Mouse (Mus musculus): ENCODE measurements around the gene Bhlhe41. TPM values are rescaled to one million over a fixed set of nuclear protein-coding genes. Genes with fewer than 3 reads are reported as not detected.

Bhlhe41 gene
- polyA plus RNA-seq (2016; fragmentation: Nextera tagmentation; extraction: Ambion mirVana), result 2.4 and 2.9 TPM in 2 replicates

DNA sequence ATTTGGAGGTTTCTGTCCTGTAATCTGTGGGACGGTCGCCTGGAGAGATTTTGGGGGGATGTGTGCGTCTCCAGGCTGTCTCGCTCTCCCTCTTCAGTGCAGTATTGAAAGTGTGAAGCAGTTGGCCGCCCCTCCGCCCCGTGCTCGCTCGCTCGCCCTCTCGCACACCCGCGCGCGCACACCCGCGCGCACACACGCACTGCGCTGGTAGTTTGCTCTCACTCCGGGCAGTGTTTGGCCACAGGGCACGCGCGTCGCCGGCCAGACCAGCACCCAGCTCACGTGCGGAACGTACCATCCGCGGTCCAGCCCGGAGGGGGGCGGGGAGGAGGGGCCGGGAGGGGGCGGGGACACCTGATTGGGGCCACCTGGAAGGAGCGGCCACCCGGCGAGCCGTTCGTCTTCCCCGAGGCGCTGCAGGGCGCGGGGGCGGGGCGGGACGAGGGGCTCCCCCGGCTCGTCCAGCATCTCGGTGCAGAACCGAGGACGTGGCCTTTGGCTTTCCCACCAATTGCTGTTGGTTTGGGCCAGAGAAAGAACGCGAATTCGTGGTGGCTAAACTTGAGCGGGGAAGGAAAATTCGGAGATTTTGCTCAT is at the start of gene Bhlhe41:
Bhlhe41 (minus strand) TSS at position 270 of the 597 bp plus-strand sequence.
- peak; percentile 55 for ATAC-seq (ENCODE audit: low FRiP score)
- peaks cover 66% of the 10 kb centered on the region for H3K27me3 ChIP-seq
- peak within 1 kb of the TSS; percentile 60 for H3K9ac ChIP-seq
- peaks cover 28% of the 10 kb centered on the region for H3K4me1 ChIP-seq
- WGBS, result under 1% methylated on average over 57 of the region's 57 CpGs
- H3K36me3 ChIP-seq, result no peaks in the 10 kb centered on the region
- H3K4me2 ChIP-seq (replicated peaks), result peak within 1 kb of the TSS; percentile 96
- no peaks in the 10 kb centered on the region for H3K9me3 ChIP-seq (replicated peaks)
- H3K4me3 ChIP-seq, result peak within 1 kb of the TSS; percentile 61
- peak within 1 kb of the TSS; percentile 19; the same call in 1 of the 2 replicates for H3K27ac ChIP-seq

DNA sequence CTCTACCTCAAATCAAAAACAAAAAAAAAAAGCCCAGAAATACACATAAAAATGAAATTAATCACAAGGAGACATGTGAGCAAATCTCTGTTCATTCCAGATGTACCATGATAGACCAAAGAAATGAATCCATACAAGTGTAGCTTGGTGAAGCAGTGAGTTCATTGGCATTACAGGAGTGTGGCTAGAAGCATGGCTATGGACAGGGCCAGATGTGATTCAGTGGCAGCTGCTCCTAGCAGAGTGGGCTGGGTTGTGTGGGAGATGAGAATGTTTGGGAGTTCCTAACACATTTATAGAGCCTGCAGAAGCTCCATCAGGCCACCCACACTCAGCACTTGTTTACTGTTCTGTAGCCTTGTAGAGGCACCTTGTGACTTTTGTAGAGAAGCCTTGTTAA is 46.9 kb upstream of the Bhlhe41 start:
- Histone ChIP-seq H3K9ac (no peak overlapping the region), H3K36me3 (no peaks in the 10 kb centered on the region), H3K27ac (no peak overlapping the region), H3K4me2 (replicated peaks) (no peak overlapping the region), H3K4me3 (no peak overlapping the region), H3K9me3 (replicated peaks) (no peaks in the 10 kb centered on the region), H3K27me3 (no peaks in the 10 kb centered on the region), H3K4me1 (no peaks in the 10 kb centered on the region)
- no peak for ATAC-seq (ENCODE audit: low FRiP score)

DNA sequence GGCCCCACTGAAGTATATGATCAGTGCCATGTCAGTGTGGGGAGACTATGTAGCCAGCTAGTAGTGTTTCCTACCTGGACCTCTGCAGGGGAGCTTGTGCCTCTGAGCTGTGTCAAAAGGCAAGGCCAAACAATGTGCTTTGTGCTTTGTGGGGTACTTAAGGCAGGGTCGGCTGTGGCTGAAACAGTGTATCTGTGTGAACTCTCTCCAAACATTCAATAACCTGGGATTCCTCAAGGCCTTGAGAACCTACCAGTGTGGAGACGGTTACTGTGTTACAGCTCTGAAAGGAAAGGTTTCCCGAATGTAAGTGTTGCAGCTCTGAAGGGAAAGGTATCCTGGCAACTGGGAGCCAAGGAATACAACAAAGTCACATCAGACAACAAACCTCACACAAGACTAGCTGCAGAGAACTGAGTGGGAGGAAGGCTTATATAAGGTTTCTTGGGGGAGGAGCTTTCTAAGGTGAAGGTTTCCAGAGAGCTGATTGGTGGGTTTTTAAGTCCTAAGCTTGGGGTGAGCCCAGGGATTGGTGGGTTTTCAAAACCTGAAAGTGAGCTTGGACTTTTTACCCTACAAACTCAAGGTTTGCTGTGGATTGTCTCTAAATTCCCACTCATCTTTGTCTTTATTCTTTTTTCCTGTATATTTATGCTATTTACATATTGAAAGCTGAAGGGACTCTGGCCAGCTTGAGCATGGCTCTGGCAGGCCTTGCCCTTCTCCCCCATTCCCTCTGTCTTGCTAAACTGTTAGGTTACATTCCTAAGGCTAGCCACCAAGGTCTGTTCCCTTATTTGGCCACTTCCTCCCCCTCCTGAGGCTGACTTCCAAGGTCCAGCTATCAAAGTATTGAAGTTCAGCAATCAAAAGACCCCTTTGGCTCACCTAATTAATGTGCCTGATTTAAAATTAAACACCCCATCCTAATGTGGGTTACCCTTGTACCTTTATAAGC is 45.4 kb upstream of the Bhlhe41 start:
- no peak overlapping the region for H3K4me2 ChIP-seq (replicated peaks)
- no peak for ATAC-seq (ENCODE audit: low FRiP score)
- no peaks in the 10 kb centered on the region for H3K27me3 ChIP-seq
- H3K36me3 ChIP-seq, result no peaks in the 10 kb centered on the region
- H3K9me3 ChIP-seq (replicated peaks), result no peaks in the 10 kb centered on the region
- no peak overlapping the region for H3K27ac ChIP-seq
- no peak overlapping the region for H3K9ac ChIP-seq
- H3K4me1 ChIP-seq, result no peaks in the 10 kb centered on the region
- no peak overlapping the region for H3K4me3 ChIP-seq
- whole genome bisulfite sequencing, result 71% methylated on average over 3 of the region's 3 CpGs

DNA sequence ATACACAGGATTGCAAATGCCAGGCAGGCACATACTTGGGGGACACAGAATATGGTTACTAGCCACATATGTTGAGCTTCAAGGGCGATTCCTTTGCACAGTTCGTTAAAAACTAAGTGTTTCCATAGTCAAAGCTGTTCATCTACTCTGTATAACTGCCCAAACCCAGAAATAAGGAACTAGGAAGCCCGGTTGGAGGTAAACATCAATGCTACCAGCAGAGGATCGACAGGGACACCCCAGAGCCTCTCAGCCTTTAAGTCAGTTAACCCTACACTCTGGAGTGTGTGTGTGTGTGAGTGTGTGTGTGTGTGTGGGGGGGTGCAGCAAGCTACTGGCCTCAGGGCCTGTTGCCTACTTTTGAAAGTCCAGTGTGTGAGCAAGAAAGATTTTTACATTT is 44.6 kb upstream of the Bhlhe41 start:
- Histone ChIP-seq H3K4me3 (no peak overlapping the region), H3K9ac (no peak overlapping the region), H3K4me1 (no peaks in the 10 kb centered on the region), H3K27ac (no peak overlapping the region), H3K27me3 (no peaks in the 10 kb centered on the region), H3K36me3 (no peaks in the 10 kb centered on the region), H3K9me3 (replicated peaks) (no peaks in the 10 kb centered on the region), H3K4me2 (replicated peaks) (no peak overlapping the region)
- no peak for ATAC-seq (ENCODE audit: low FRiP score)
- 80% methylated on average over 4 of the region's 4 CpGs for WGBS

DNA sequence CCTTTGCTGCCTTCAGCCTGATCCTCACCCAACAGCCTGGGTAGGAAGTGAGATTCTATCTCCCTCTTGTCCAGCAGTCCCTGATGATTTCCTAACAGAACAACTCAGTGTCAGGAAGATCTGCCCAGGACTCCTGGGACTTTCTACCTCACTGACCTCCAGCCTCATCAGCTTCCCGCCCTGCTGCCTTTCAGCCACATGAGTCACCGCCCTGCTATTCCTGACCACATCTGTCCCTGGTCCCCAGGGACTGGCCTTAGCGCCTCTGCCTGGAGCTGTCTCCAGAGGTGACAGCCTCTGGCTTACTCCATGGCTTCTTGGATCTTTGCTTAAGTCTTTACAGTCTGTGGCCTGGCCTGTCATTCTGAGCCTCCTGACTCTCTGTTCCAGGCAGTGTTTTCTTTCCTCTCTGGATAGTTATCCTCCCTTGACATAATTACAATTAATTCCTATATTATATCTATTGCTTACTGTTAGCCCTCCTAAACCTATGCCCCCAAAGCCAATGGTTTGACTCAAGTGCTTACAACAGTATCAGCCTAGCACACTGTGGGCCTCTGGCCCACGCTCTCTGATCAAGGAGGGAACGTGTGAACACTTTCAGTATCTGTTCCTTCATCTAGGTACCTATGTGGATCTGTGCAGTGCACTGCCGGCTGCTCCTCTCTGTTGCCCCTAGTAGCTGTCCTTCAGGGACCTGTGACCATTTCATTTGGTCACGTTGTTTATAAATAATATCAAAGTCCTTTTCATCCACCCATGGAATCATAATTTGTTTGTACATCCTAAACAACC is 40.9 kb upstream of the Bhlhe41 start:
- no peak for ATAC-seq (ENCODE audit: low FRiP score)
- H3K27ac ChIP-seq, result no peak overlapping the region
- H3K4me2 ChIP-seq (replicated peaks), result no peak overlapping the region
- 69% methylated on average over 7 of the region's 7 CpGs for WGBS
- no peaks in the 10 kb centered on the region for H3K27me3 ChIP-seq
- no peak overlapping the region for H3K4me3 ChIP-seq
- H3K36me3 ChIP-seq, result no peaks in the 10 kb centered on the region
- H3K4me1 ChIP-seq, result no peaks in the 10 kb centered on the region
- H3K9ac ChIP-seq, result no peak overlapping the region
- H3K9me3 ChIP-seq (replicated peaks), result no peaks in the 10 kb centered on the region

DNA sequence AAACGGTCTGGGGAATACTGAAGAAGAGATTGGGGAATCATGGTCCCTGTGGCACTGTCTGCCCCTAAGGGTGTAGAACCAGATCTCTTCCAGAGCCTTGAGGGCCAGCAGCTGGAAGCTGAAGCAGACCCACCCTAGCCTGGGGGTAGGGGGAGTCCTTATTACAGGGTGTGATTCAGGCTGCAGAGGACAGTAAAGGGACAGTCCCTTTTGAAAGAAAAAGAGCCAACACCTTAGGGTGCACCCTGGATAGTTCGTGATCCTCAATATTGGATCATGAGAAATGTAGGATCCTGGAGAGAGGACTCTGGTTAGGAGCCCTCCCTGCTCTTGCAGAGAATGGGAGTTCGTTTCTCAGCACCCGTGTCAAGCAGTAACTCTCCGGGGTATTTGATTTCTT is 39.3 kb upstream of the Bhlhe41 start:
- WGBS, result 79% methylated on average over 5 of the region's 5 CpGs
- no peak overlapping the region for H3K4me3 ChIP-seq
- no peaks in the 10 kb centered on the region for H3K4me1 ChIP-seq

DNA sequence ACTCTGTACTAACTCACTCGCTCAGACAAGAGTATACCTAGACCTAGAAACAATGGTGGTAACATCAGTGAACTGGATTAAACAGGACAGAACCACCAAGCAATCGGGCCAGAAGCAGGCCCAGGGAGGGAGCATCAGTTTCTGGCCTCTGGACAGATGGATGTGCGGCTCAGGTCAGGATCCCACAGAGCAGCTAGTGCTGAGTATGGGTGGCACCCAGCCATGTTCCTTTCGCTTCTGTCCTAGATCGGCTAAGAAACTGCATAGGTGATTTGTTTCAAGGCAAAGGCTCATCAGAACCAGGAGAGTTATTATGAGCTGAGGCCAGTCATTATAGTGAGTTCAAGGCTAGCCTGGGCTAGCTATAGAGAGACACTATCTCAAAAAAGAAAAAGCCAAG is 38.8 kb upstream of the Bhlhe41 start:
- H3K4me2 ChIP-seq (replicated peaks), result no peak overlapping the region
- no peak for ATAC-seq (ENCODE audit: low FRiP score)
- no peaks in the 10 kb centered on the region for H3K36me3 ChIP-seq
- no peak overlapping the region for H3K4me3 ChIP-seq
- H3K9ac ChIP-seq, result no peak overlapping the region
- H3K27me3 ChIP-seq, result no peaks in the 10 kb centered on the region
- H3K4me1 ChIP-seq, result no peaks in the 10 kb centered on the region
- WGBS, result 95% methylated on average over 5 of the region's 5 CpGs
- no peak overlapping the region for H3K27ac ChIP-seq
- no peaks in the 10 kb centered on the region for H3K9me3 ChIP-seq (replicated peaks)

More for the DNA sequence above, 39.3 kb upstream of the Bhlhe41 start:
- Histone ChIP-seq H3K27me3 (no peaks in the 10 kb centered on the region), H3K9me3 (replicated peaks) (no peaks in the 10 kb centered on the region), H3K4me2 (replicated peaks) (no peak overlapping the region), H3K27ac (no peak overlapping the region), H3K9ac (no peak overlapping the region), H3K36me3 (no peaks in the 10 kb centered on the region)
- ATAC-seq (ENCODE audit: low FRiP score), result no peak

DNA sequence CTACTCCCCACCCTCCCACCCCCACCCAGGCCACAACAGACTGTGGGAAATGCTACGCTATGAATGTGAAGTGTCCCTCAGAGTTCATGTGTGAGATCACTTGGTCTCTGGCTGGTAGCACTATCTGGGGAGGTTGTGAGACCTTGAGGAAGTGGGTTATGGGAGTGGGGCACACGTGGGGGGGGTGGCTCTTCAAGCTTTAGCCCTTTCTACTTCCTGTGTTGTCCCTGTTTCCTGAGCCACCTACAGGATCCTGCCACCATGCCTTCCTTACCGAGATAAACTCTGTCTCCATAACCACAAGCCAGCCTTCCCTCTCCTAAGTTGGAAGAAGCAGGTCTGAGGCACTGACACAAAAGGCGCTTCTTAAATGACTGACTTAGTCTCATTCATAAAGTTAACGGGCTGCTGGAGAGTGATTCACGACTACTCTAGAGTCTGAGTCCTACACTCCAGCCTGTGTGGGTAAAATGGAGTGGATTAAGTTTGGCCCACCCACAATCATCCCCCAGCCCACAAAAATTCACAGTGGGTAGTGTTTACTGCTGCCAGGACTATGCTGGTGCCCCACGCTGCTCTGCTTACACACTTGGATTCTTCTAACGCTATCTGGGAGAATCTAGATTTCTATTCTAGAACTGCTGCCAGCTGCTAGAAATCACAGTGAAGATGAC is 29.4 kb upstream of the Bhlhe41 start:
- no peak overlapping the region for H3K9ac ChIP-seq
- H3K36me3 ChIP-seq, result no peaks in the 10 kb centered on the region
- no peak overlapping the region for H3K27ac ChIP-seq
- H3K4me1 ChIP-seq, result peaks cover 4% of the 10 kb centered on the region; the same call in 1 of the 2 replicates
- no peak for ATAC-seq (ENCODE audit: low FRiP score)
- no peaks in the 10 kb centered on the region for H3K27me3 ChIP-seq
- H3K4me2 ChIP-seq (replicated peaks), result no peak overlapping the region
- 78% methylated on average over 8 of the region's 8 CpGs for WGBS
- H3K4me3 ChIP-seq, result no peak overlapping the region
- no peaks in the 10 kb centered on the region for H3K9me3 ChIP-seq (replicated peaks)

DNA sequence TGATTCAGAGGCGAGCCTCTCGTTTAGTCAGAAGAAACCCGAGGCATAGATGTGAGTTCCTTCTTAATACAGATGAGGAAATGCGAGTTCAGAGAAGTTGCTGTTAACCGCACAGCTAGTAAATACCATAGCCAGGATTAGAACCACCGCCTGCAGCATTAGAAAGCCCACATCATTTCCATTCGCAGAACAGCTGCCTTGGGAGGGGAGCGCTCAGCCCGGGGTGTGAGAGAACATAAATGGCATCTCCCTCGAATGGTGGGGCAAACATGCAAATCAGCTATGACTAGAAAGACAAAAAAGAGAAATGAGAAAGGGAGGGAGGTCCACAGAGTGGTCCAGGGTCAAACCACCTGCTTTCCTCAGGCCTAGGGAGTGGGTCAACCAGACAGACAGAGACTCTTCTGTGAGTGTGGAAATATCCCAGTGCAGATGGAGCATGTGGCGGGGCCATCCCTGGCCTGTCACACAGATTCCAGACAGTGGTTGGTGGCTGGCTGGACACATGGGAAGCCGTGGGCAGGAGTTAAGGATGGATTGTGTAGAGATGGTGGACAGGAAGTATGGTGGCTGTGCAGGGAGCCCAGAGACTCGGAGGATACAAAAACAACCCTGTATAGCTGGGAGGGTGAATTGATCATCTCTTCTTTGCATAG is 28.1 kb upstream of the Bhlhe41 start:
- H3K4me2 ChIP-seq (replicated peaks), result no peak overlapping the region
- no peak overlapping the region for H3K27ac ChIP-seq
- WGBS, result 85% methylated on average over 13 of the region's 13 CpGs
- H3K9ac ChIP-seq, result no peak overlapping the region
- H3K27me3 ChIP-seq, result no peaks in the 10 kb centered on the region
- no peak for ATAC-seq (ENCODE audit: low FRiP score)
- no peaks in the 10 kb centered on the region for H3K36me3 ChIP-seq
- no peak overlapping the region for H3K4me3 ChIP-seq
- H3K4me1 ChIP-seq, result peaks cover 7% of the 10 kb centered on the region; the same call in 1 of the 2 replicates
- no peaks in the 10 kb centered on the region for H3K9me3 ChIP-seq (replicated peaks)

DNA sequence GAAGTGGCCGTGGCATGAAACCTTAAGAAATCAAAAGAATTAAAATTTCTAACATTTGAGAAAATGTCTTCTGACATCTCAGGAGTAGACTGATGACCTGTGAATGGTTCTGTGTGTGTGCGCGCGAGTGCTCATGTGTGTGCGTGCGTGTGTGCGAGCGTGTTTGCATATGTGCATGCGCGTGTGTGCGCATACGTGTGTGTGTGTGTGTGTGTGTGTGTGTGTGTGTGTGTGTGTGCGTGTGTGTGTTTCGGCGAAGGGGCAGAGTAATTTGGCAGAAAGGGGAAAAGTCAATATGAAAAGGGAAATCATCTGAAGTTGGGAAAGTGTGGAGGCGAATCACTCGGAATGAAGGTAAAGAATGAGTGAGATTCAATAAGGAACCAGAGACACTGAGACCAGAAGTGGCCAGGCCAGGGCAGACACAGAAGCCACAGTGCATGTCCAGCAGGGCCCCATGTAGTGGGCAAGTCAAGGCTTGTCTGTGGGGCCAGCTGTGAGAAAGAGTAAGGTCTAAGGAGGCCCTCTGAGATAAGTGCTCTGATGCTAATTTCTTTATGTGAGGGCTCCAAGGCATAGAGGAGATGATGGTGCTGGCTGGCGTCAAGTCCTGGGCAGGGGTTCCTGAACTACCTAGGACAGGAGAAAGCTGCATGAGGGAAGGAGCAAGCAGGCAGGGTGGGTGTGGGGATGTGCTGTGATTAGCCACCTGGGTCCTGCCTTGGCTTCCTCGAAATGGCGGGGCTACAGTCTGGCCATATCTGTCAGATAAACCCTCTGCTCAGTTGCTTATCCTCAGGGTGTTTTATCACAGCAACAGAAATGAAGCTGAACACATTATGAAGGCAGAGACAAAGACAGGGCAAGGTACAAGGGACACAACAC is 27.3 kb upstream of the Bhlhe41 start:
- Histone ChIP-seq H3K9me3 (replicated peaks) (no peaks in the 10 kb centered on the region), H3K27me3 (no peaks in the 10 kb centered on the region), H3K9ac (no peak overlapping the region), H3K4me1 (peaks cover 9% of the 10 kb centered on the region; the same call in 1 of the 2 replicates), H3K27ac (no peak overlapping the region), H3K4me2 (replicated peaks) (no peak overlapping the region), H3K4me3 (no peak overlapping the region), H3K36me3 (no peaks in the 10 kb centered on the region)
- WGBS, result 91% methylated on average over 20 of the region's 20 CpGs
- ATAC-seq (ENCODE audit: low FRiP score), result no peak

DNA sequence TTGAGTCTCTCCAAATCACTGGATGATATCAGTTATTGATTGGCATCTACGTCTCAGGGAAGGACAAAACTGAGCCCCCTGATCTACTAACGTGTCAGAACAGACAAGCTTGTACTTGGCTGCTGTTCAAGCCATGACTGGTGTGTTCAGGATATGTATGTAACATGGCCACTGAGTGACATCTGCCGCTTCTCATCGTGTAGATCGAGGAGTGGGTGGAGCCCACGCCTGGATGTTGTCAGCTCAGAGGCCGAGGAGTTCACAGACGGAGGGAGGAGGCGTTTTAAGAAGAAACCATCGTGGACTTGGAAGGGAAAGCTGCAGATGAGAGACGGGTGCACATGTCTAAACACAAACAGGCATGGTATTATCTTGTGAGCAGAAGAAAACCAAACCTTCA is 26.6 kb upstream of the Bhlhe41 start:
- ATAC-seq (ENCODE audit: low FRiP score), result no peak
- no peak overlapping the region for H3K4me3 ChIP-seq
- no peak overlapping the region for H3K9ac ChIP-seq
- 81% methylated on average over 11 of the region's 11 CpGs for WGBS
- no peaks in the 10 kb centered on the region for H3K36me3 ChIP-seq
- H3K27ac ChIP-seq, result no peak overlapping the region
- no peak overlapping the region for H3K4me2 ChIP-seq (replicated peaks)
- peaks cover 9% of the 10 kb centered on the region; the same call in 1 of the 2 replicates for H3K4me1 ChIP-seq
- no peaks in the 10 kb centered on the region for H3K9me3 ChIP-seq (replicated peaks)
- H3K27me3 ChIP-seq, result no peaks in the 10 kb centered on the region

All from hindbrain, embryonic 12.5 days (tissue).